Mouse (Mus musculus): Measurements from ENCODE around the gene Zfp704. TPM values are rescaled to one million over a fixed set of nuclear protein-coding genes. Genes with fewer than 3 reads are reported as not detected.

Gene Zfp704
- polyA plus RNA-seq, 1 experiment from 2014 or later: 10.2 TPM

GRCm38 (mm10) chr3:9614676-9615075 lies 4.8 kb upstream of the Zfp704 start:
- Histone ChIP-seq H3K9me3 (ENCODE audit: control insufficient read depth, low read length) (no peaks in the 10 kb centered on the region), H3K4me2 (ENCODE audit: low read depth, severe bottlenecking) (no peak overlapping the region), H3K36me3 (ENCODE audit: control insufficient read depth, insufficient read depth, low read length) (no peaks in the 10 kb centered on the region), H3K4me3 (ENCODE audit: low read depth, low read length) (no peak overlapping the region), H3K9ac (ENCODE audit: low read length) (no peak overlapping the region), H3K4me1 (ENCODE audit: control insufficient read depth, insufficient read depth, low read length) (peaks cover 23% of the 10 kb centered on the region), H3K27ac (replicated peaks; ENCODE audit: low read depth, low read length) (no peak overlapping the region), H3K27me3 (ENCODE audit: control insufficient read depth, insufficient read depth, low read length) (no peaks in the 10 kb centered on the region)
- WGBS: 61% methylated on average over 12 of the region's 12 CpGs
- no peak for DNase-seq (ENCODE audit: low spot score)
- ATAC-seq (ENCODE audit: insufficient number of reproducible peaks, low FRiP score, low TSS enrichment, low read depth): no peak

GRCm38 (mm10) chr3:9614011-9614410 lies 4.1 kb upstream of the Zfp704 start:
- no peak overlapping the region for H3K4me3 ChIP-seq (ENCODE audit: low read depth, low read length)
- no peak overlapping the region for H3K27ac ChIP-seq (replicated peaks; ENCODE audit: low read depth, low read length)
- WGBS: 64% methylated on average over 8 of the region's 8 CpGs
- H3K4me1 ChIP-seq (ENCODE audit: control insufficient read depth, insufficient read depth, low read length): peaks cover 23% of the 10 kb centered on the region
- no peaks in the 10 kb centered on the region for H3K9me3 ChIP-seq (ENCODE audit: control insufficient read depth, low read length)
- ATAC-seq (ENCODE audit: insufficient number of reproducible peaks, low FRiP score, low TSS enrichment, low read depth): no peak
- H3K4me2 ChIP-seq (ENCODE audit: low read depth, severe bottlenecking): no peak overlapping the region
- H3K9ac ChIP-seq (ENCODE audit: low read length): 0 out of 2 replicates have a peak overlapping the region, but pooled peaks have one; percentile 4
- H3K27me3 ChIP-seq (ENCODE audit: control insufficient read depth, insufficient read depth, low read length): no peaks in the 10 kb centered on the region
- no peak for DNase-seq (ENCODE audit: low spot score)
- H3K36me3 ChIP-seq (ENCODE audit: control insufficient read depth, insufficient read depth, low read length): no peaks in the 10 kb centered on the region

- H3K4me1 ChIP-seq (ENCODE audit: control insufficient read depth, insufficient read depth, low read length): peaks cover 19% of the 10 kb centered on the region
- no peak overlapping the region for H3K4me2 ChIP-seq (ENCODE audit: low read depth, severe bottlenecking)
- H3K9me3 ChIP-seq (ENCODE audit: control insufficient read depth, low read length): no peaks in the 10 kb centered on the region
- ATAC-seq (ENCODE audit: insufficient number of reproducible peaks, low FRiP score, low TSS enrichment, low read depth) (no peak), DNase-seq (ENCODE audit: low spot score) (no peak)
- no peak overlapping the region for H3K9ac ChIP-seq (ENCODE audit: low read length)
- H3K36me3 ChIP-seq (ENCODE audit: control insufficient read depth, insufficient read depth, low read length): no peaks in the 10 kb centered on the region
- WGBS: 70% methylated on average over 4 of the region's 4 CpGs
- H3K4me3 ChIP-seq (ENCODE audit: low read depth, low read length): no peak overlapping the region
- no peak overlapping the region for H3K27ac ChIP-seq (replicated peaks; ENCODE audit: low read depth, low read length)
- no peaks in the 10 kb centered on the region for H3K27me3 ChIP-seq (ENCODE audit: control insufficient read depth, insufficient read depth, low read length)
These were observed 1.3 kb upstream of the Zfp704 start for GRCm38 (mm10) chr3:9611226-9611625.

DNA sequence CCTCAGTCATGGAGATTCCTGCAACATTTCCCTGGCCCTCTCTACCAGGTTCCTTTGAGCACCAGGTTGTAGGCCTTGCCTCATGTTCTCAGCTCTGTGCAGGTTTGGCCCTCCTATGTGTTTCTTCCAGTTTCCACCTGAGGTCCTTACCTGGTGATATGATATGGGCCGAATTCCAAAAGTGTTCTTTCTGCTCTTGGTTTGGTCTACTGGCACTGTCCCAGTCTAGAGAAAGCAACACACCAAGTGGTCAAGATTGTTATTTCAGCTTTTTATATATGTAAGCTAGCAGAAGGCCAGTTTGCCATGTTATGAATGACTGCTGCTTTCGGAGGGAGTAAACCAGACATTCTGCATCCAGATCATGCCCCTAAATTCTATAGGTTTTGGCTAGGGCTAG lies 541 bp upstream of the Zfp704 start:
- WGBS: 85% methylated on average over 2 of the region's 2 CpGs
- no peaks in the 10 kb centered on the region for H3K9me3 ChIP-seq (ENCODE audit: control insufficient read depth, low read length)
- ATAC-seq (ENCODE audit: insufficient number of reproducible peaks, low FRiP score, low TSS enrichment, low read depth) (no peak), DNase-seq (ENCODE audit: low spot score) (no peak)
- no peaks in the 10 kb centered on the region for H3K36me3 ChIP-seq (ENCODE audit: control insufficient read depth, insufficient read depth, low read length)
- peaks cover 23% of the 10 kb centered on the region for H3K4me1 ChIP-seq (ENCODE audit: control insufficient read depth, insufficient read depth, low read length)
- H3K27ac ChIP-seq (replicated peaks; ENCODE audit: low read depth, low read length): no peak overlapping the region
- no peaks in the 10 kb centered on the region for H3K27me3 ChIP-seq (ENCODE audit: control insufficient read depth, insufficient read depth, low read length)
- peak overlapping the region; percentile 45; the same call in 1 of the 2 replicates for H3K4me2 ChIP-seq (ENCODE audit: low read depth, severe bottlenecking)
- peak overlapping the region; percentile 84; the same call in 1 of the 2 replicates for H3K4me3 ChIP-seq (ENCODE audit: low read depth, low read length)
- no peak overlapping the region for H3K9ac ChIP-seq (ENCODE audit: low read length)

DNA sequence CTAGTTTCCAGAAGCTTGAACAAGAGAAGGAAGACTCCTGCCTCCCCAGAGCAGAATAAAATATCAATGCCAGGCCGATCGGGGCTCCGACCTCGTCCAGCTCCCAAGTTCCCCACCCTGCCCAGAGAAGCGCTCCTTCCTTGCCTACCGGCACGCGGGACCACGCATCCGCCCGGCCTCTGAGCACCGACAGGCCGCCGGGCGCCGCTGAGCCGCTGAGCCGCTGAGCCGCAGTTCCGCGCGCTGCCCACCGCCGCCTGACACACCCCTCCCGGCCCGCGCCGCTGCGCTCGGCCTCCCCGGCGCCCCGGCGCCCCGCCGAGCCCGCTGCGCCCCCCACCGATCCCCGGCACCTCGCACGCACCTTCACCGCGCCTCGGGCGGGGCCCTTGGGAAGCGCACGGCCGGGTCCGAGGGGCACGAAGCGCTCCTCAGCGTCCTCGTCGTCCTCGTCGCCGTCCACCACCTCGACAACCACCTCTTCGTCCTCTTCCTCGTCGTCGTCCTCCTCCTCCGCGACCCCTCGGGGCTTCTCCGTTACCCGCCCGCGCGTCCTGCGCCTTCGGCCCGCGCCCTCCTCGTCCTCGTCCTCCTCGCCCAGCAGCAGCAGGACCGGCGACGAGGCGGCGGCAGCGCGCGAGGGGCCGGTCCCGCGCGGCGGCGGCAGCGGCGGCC lies 842 bp downstream of the Zfp704 start:
- H3K27me3 ChIP-seq (ENCODE audit: control insufficient read depth, insufficient read depth, low read length): no peaks in the 10 kb centered on the region
- peak; percentile 75 for DNase-seq (ENCODE audit: low spot score)
- H3K4me3 ChIP-seq (ENCODE audit: low read depth, low read length): peak overlapping the region; percentile 84
- no peaks in the 10 kb centered on the region for H3K36me3 ChIP-seq (ENCODE audit: control insufficient read depth, insufficient read depth, low read length)
- peaks cover 21% of the 10 kb centered on the region for H3K4me1 ChIP-seq (ENCODE audit: control insufficient read depth, insufficient read depth, low read length)
- no peaks in the 10 kb centered on the region for H3K9me3 ChIP-seq (ENCODE audit: control insufficient read depth, low read length)
- peak overlapping the region; percentile 45 for H3K4me2 ChIP-seq (ENCODE audit: low read depth, severe bottlenecking)
- ATAC-seq (ENCODE audit: insufficient number of reproducible peaks, low FRiP score, low TSS enrichment, low read depth): peak; percentile 22; the same call in 1 of the 2 replicates
- peak overlapping the region; percentile 96 for H3K27ac ChIP-seq (replicated peaks; ENCODE audit: low read depth, low read length)
- H3K9ac ChIP-seq (ENCODE audit: low read length): peak overlapping the region; percentile 92
- WGBS: under 1% methylated on average over 89 of the region's 94 CpGs

GRCm38 (mm10) chr3:9608441-9608905 lies 1.4 kb downstream of the Zfp704 start:
- peak overlapping the region; percentile 45 for H3K4me2 ChIP-seq (ENCODE audit: low read depth, severe bottlenecking)
- peak overlapping the region; percentile 92; the same call in 1 of the 2 replicates for H3K9ac ChIP-seq (ENCODE audit: low read length)
- H3K4me3 ChIP-seq (ENCODE audit: low read depth, low read length): peak overlapping the region; percentile 84
- H3K4me1 ChIP-seq (ENCODE audit: control insufficient read depth, insufficient read depth, low read length): peaks cover 22% of the 10 kb centered on the region
- DNase-seq (ENCODE audit: low spot score) (no peak), ATAC-seq (ENCODE audit: insufficient number of reproducible peaks, low FRiP score, low TSS enrichment, low read depth) (peak; percentile 46; the same call in 1 of the 2 replicates)
- H3K27me3 ChIP-seq (ENCODE audit: control insufficient read depth, insufficient read depth, low read length): no peaks in the 10 kb centered on the region
- under 1% methylated on average over 16 of the region's 16 CpGs for WGBS
- H3K27ac ChIP-seq (replicated peaks; ENCODE audit: low read depth, low read length): no peak overlapping the region
- H3K9me3 ChIP-seq (ENCODE audit: control insufficient read depth, low read length): no peaks in the 10 kb centered on the region
- H3K36me3 ChIP-seq (ENCODE audit: control insufficient read depth, insufficient read depth, low read length): no peaks in the 10 kb centered on the region

DNA sequence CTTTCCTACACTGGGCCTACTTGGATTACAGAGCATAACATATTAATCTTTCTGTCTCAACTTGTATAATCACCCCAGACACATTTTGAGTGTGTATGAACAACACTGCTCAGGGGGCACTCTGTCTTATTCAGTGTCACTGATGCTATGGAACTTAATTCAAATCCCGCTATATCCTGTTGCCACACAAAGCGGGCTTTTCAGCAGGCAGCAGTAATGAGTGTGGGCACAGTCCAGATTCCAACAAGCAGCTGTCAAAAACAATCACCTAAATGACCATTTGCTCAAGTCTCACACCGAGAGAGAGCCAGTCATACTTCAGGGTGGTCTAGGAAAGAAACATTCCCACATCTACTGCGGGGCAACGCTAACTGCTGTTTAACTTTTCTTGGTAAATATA lies 2.2 kb downstream of the Zfp704 start:
- no peaks in the 10 kb centered on the region for H3K27me3 ChIP-seq (ENCODE audit: control insufficient read depth, insufficient read depth, low read length)
- H3K9me3 ChIP-seq (ENCODE audit: control insufficient read depth, low read length): no peaks in the 10 kb centered on the region
- ATAC-seq (ENCODE audit: insufficient number of reproducible peaks, low FRiP score, low TSS enrichment, low read depth) (no peak), DNase-seq (ENCODE audit: low spot score) (no peak)
- WGBS: 30% methylated on average over 5 of the region's 5 CpGs
- no peak overlapping the region for H3K4me3 ChIP-seq (ENCODE audit: low read depth, low read length)
- no peak overlapping the region for H3K9ac ChIP-seq (ENCODE audit: low read length)
- H3K4me1 ChIP-seq (ENCODE audit: control insufficient read depth, insufficient read depth, low read length): peaks cover 22% of the 10 kb centered on the region
- no peak overlapping the region for H3K4me2 ChIP-seq (ENCODE audit: low read depth, severe bottlenecking)
- H3K27ac ChIP-seq (replicated peaks; ENCODE audit: low read depth, low read length): no peak overlapping the region
- no peaks in the 10 kb centered on the region for H3K36me3 ChIP-seq (ENCODE audit: control insufficient read depth, insufficient read depth, low read length)

- no peak overlapping the region for H3K4me3 ChIP-seq (ENCODE audit: low read depth, low read length)
- H3K27ac ChIP-seq (replicated peaks; ENCODE audit: low read depth, low read length): no peak overlapping the region
- peaks cover 22% of the 10 kb centered on the region for H3K4me1 ChIP-seq (ENCODE audit: control insufficient read depth, insufficient read depth, low read length)
- 17% methylated on average over 11 of the region's 11 CpGs for WGBS
- H3K36me3 ChIP-seq (ENCODE audit: control insufficient read depth, insufficient read depth, low read length): no peaks in the 10 kb centered on the region
- H3K27me3 ChIP-seq (ENCODE audit: control insufficient read depth, insufficient read depth, low read length): no peaks in the 10 kb centered on the region
- no peaks in the 10 kb centered on the region for H3K9me3 ChIP-seq (ENCODE audit: control insufficient read depth, low read length)
- ATAC-seq (ENCODE audit: insufficient number of reproducible peaks, low FRiP score, low TSS enrichment, low read depth) (no peak), DNase-seq (ENCODE audit: low spot score) (no peak)
- H3K9ac ChIP-seq (ENCODE audit: low read length): no peak overlapping the region
- 0 out of 2 replicates have a peak overlapping the region, but pooled peaks have one; percentile 12 for H3K4me2 ChIP-seq (ENCODE audit: low read depth, severe bottlenecking)
These were observed 3.8 kb downstream of the Zfp704 start for GRCm38 (mm10) chr3:9605784-9606706.
